Mouse (Mus musculus) limb, embryonic 14.5 days (tissue): ENCODE measurements at regions not wholly inside any gene's neighbourhood (a gene's known extent, or its start where the extent isn't known, plus 50 kb on each side); places are given as distances from the start of the nearest gene placed in this dataset.

Experiments
- ATAC-seq: fragments of 200-750 bp; cut with Nextera tagmentation; 2 replicates; pipeline ENCODE4 v1.8.0; 2017; ENCODE audit warnings: low read depth, moderate number of reproducible peaks, moderate TSS enrichment; ENCODE audit not compliant: low FRiP score
- DNase-seq: peaks from one replicate; pipeline ENCODE4 v3.0.0-alpha.2; 2015; ENCODE audit warnings: low spot score
- H3K27ac ChIP-seq: fragments of 300-500 bp; sonication (generic); replicated peaks from 2 replicates; pipeline ENCODE4 v1.5.1; 2014; ENCODE audit warnings: low read depth, mild to moderate bottlenecking, low read length, moderate library complexity, mixed read lengths
- H3K27me3 ChIP-seq: fragments of 300-500 bp; sonication (generic); 2 replicates; pipeline ENCODE4 v1.6.1; 2014; ENCODE audit warnings: low read length, mixed read lengths; ENCODE audit not compliant: control insufficient read depth, insufficient read depth
- H3K36me3 ChIP-seq: fragments of 300-500 bp; sonication (generic); 2 replicates; pipeline ENCODE4 v1.6.1; 2014; ENCODE audit warnings: mild to moderate bottlenecking, low read length, moderate library complexity, mixed read lengths; ENCODE audit not compliant: control insufficient read depth, insufficient read depth
- H3K4me1 ChIP-seq: fragments of 300-500 bp; sonication (generic); 2 replicates; pipeline ENCODE4 v1.6.1; 2014; ENCODE audit warnings: antibody characterized with exemption, low read length, mixed read lengths; ENCODE audit not compliant: control insufficient read depth, insufficient read depth
- H3K4me2 ChIP-seq: fragments of 300-500 bp; sonication (generic); replicated peaks from 2 replicates; pipeline ENCODE4 v1.6.1; 2014; ENCODE audit warnings: low read depth, mild to moderate bottlenecking, low read length, moderate library complexity; ENCODE audit not compliant: severe bottlenecking
- H3K4me3 ChIP-seq: fragments of 300-500 bp; sonication (generic); replicated peaks from 2 replicates; pipeline ENCODE4 v1.5.1; 2014; ENCODE audit warnings: low read length
- H3K9ac ChIP-seq: fragments of 300-500 bp; sonication (generic); 2 replicates; pipeline ENCODE4 v1.6.1; 2014; ENCODE audit warnings: mild to moderate bottlenecking, low read depth, low read length, moderate library complexity; ENCODE audit not compliant: severe bottlenecking
- H3K9me3 ChIP-seq: fragments of 300-500 bp; sonication (generic); 2 replicates; pipeline ENCODE4 v1.6.1; 2016; ENCODE audit warnings: low read length; ENCODE audit not compliant: control insufficient read depth
- POLR2A ChIP-seq: fragments of 200-500 bp; IDR thresholded peaks from 2 replicates; pipeline ENCODE4 v1.8.0; 2012; ENCODE audit warnings: inconsistent platforms, mild to moderate bottlenecking, moderate library complexity, borderline replicate concordance; ENCODE audit not compliant: insufficient read depth, insufficient read length; ENCODE audit errors: extremely low read depth
- WGBS: fragments of 180-500 bp; shearing (Covaris S2); extraction: QIAGEN DNeasy Blood & Tissue Kit; methylation state at CpG from one replicate; pipeline ENCODE4 v1.1.7; 2014; 5-methylcytosine and 5-hydroxymethylcytosine counted together

DNA sequence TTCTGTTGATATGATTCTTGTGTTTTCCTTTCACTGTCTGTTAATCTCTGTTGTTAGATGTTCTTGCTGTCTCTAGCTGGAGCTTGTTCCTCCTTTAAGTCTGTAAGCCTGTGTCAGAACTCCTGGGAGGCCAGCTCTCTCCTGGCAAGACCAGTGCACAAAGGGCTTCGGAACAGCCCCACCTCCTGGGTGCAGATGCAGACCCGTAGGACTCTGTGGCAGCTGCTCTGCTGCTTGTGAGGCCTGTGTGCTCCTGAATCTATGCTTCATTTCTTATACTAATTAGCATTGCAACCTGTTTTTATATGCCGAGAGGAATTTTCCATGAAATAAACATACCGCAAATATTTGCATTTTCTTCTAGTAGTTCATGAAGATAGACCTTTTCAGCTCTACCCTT, 392.2 kb downstream of the Arl4a start:
- Histone ChIP-seq H3K9me3 (no peaks in the 10 kb centered on the region), H3K27ac (no peak overlapping the region), H3K36me3 (no peaks in the 10 kb centered on the region), H3K4me3 (no peak overlapping the region), H3K4me1 (no peaks in the 10 kb centered on the region), H3K9ac (no peak overlapping the region), H3K4me2 (no peak overlapping the region), H3K27me3 (no peaks in the 10 kb centered on the region)
- TF ChIP-seq POLR2A: no peak
- WGBS: 70% methylated on average over 4 of the region's 4 CpGs
- no peak for ATAC-seq
- no peak for DNase-seq

DNA sequence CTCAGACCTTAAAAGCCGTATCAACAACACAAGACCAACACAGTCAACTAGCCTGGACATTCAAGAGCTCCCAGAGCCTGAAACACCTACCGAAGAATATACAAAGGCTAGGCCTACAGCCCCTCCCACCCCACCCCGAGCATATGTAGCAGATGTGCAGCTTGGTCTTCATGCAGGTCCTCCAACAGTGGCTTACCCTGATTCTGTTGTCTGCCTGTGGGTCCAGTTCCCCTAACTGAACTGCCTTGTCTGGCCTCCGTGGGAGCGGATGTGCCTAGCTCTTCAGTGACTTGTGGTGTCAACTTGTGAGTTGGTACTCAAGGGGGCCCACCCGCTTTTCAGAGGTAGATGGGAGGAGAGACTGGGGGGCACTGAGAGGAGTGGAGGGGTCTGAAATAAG, 398.6 kb downstream of the Arl4a start:
- no peak overlapping the region for H3K27ac ChIP-seq
- no peaks in the 10 kb centered on the region for H3K4me1 ChIP-seq
- no peaks in the 10 kb centered on the region for H3K9me3 ChIP-seq
- no peak overlapping the region for H3K4me3 ChIP-seq
- no peaks in the 10 kb centered on the region for H3K36me3 ChIP-seq
- ATAC-seq (no peak), DNase-seq (no peak)
- no peak for TF ChIP-seq POLR2A
- H3K9ac ChIP-seq: no peak overlapping the region
- H3K4me2 ChIP-seq: no peak overlapping the region
- 79% methylated on average over 6 of the region's 6 CpGs for WGBS
- H3K27me3 ChIP-seq: no peaks in the 10 kb centered on the region

DNA sequence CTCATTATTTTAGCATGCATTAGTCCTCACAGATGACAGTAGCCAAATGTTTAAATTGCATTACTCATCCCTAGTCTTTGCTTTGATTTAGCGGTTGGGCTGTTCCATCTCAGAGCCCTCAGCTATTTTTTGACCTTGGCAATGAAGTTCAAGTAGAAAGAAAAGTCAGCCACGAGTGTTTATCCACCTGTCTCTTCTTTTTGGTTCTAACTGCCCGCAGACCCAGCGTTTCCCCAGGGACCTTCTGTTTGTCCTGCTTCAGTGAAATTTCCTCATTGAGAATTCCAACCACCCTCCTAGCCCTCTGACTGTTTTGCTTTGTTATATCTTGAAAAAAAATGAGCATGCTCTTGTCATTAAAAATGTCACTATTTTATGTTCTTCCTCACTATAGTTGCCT, 403.5 kb downstream of the Arl4a start:
- no peak overlapping the region for H3K9ac ChIP-seq
- DNase-seq: no peak
- H3K4me3 ChIP-seq: no peak overlapping the region
- no peaks in the 10 kb centered on the region for H3K4me1 ChIP-seq
- WGBS: 74% methylated on average over 4 of the region's 4 CpGs
- no peak for TF ChIP-seq POLR2A
- no peaks in the 10 kb centered on the region for H3K36me3 ChIP-seq
- no peak overlapping the region for H3K4me2 ChIP-seq
- H3K27me3 ChIP-seq: no peaks in the 10 kb centered on the region
- no peaks in the 10 kb centered on the region for H3K9me3 ChIP-seq
- H3K27ac ChIP-seq: no peak overlapping the region
- no peak for ATAC-seq

DNA sequence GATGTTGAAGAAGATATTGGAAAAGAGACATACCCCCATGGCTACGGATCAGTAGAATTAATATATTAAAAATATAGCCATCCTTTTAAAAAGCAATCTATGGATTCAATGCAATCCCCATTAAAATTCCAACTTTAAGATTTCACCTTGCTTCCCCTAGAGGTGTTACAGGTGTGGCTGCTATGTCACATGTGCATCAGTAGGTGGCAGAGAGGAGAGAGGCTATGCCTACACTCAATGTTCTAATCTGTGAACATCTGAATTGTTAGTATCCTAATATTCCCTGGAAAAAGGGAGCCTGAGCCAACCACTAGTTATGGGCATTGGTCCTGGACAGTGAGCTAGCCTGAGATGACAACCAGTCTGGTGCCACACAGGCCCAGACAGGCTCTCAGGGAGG, 416.6 kb downstream of the Arl4a start:
- WGBS: 91% methylated on average over 1 of the region's 1 CpGs
- no peaks in the 10 kb centered on the region for H3K36me3 ChIP-seq
- no peaks in the 10 kb centered on the region for H3K9me3 ChIP-seq
- H3K4me2 ChIP-seq: no peak overlapping the region
- no peaks in the 10 kb centered on the region for H3K27me3 ChIP-seq
- DNase-seq (no peak), ATAC-seq (no peak)
- no peak for TF ChIP-seq POLR2A
- H3K9ac ChIP-seq: no peak overlapping the region
- H3K27ac ChIP-seq: no peak overlapping the region
- H3K4me3 ChIP-seq: no peak overlapping the region
- no peaks in the 10 kb centered on the region for H3K4me1 ChIP-seq

DNA sequence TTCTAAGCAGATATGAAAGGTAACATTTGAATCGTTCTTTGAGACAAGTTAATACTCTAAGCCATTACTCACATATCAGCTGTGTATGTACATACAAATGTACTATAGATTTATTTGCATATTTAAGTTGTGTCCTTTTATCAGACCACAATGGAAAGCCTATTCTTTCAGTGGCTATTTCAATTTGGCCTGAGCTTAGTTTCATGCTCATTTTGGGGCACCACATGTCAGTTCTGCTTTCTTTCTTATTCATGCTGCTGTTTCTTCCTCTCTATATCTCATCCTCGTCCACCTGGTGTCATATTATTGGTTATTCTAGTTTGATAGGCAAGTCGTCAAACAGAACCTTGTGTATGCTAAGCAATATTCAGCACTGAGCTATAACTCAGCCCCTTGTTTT, 432.5 kb downstream of the Arl4a start:
- ATAC-seq (no peak), DNase-seq (no peak)
- no peaks in the 10 kb centered on the region for H3K4me1 ChIP-seq
- H3K9me3 ChIP-seq: no peaks in the 10 kb centered on the region
- H3K9ac ChIP-seq: no peak overlapping the region
- H3K36me3 ChIP-seq: no peaks in the 10 kb centered on the region
- H3K27ac ChIP-seq: no peak overlapping the region
- WGBS: 64% methylated on average over 3 of the region's 3 CpGs
- H3K4me2 ChIP-seq: no peak overlapping the region
- no peak for TF ChIP-seq POLR2A
- no peaks in the 10 kb centered on the region for H3K27me3 ChIP-seq
- H3K4me3 ChIP-seq: no peak overlapping the region

DNA sequence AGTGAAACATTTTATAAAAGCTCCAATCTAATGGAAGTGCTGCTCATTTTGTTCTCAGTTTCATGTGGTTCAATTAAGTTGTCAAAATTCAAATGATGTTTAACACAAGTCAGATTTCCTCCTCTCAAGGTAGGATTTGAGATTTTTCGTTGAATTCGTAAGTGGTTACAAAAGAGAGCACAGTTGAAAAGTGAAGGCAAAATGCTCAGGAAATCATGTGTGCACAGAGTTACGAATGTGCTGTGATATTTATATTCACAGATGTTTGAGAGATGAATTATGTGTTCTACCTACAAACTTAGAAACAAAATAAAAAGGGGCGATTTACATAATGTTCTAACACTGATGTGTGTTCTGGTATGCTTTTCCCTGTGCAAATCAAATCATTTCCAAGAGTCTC, 433.1 kb downstream of the Arl4a start:
- no peak for DNase-seq
- H3K27me3 ChIP-seq: no peaks in the 10 kb centered on the region
- H3K27ac ChIP-seq: no peak overlapping the region

More for the DNA sequence above, 433.1 kb downstream of the Arl4a start:
- Histone ChIP-seq H3K9me3 (no peaks in the 10 kb centered on the region), H3K4me2 (no peak overlapping the region), H3K36me3 (no peaks in the 10 kb centered on the region), H3K4me1 (no peaks in the 10 kb centered on the region), H3K9ac (no peak overlapping the region), H3K4me3 (no peak overlapping the region)
- WGBS: 73% methylated on average over 4 of the region's 4 CpGs
- no peak for ATAC-seq
- no peak for TF ChIP-seq POLR2A
